15 mouse cellular contexts compared by ENCODE assay signal in the genomic region with DNA sequence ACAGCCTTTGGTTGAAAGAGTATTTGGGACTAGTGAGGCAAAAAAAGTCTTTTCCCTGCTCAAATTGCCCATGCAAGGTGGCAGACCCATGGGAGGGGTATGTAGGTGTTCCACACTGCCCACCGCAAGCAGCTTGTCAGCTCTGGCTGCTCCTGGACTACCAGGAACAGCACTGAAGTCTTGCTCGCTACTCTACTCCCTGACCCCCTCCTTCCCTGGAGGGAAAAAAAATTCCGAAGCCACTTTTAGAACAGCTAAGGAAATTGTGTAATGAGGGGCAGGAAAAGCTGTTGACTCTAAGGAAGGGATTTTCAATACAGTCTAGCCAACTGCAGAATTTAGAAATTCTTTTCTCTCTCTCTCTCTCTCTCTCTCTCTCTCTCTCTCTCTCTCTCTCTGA. TPM values are rescaled to one million over a fixed set of nuclear protein-coding genes. Genes with fewer than 3 reads are reported as not detected.
DNase-seq lines count a peak whose midpoint lies in the region; ATAC-seq lines count a peak whose summit lies in the region.
"Had no signal": no experiment of that assay in that cellular context is flagged by ENCODE, and none has a peak within 500 bp of the region (broad histone marks: within the 10 kb centered on the region; RNA-seq: fewer than 3 reads in every experiment).

No protein-coding gene starts in this region.

- peak; percentile 48 for DNase-seq in adrenal gland, adult 2 months
- no peak for DNase-seq in adrenal gland, adult 18-20 months (ENCODE audit: low spot score in 2 of 2)
- DNase-seq in kidney, adult 18-20 months: peak; percentile 17
- DNase-seq in heart, postnatal 14 days: peak; percentile 25 to 29
- DNase-seq in lung, postnatal 10 days: peak; percentile 70
- DNase-seq in layer of hippocampus, postnatal 36 days: no peak
- DNase-seq: cerebellum, postnatal 36 days; midbrain, embryonic 14.5 days; right cerebral cortex, postnatal 25 days; thymus, postnatal 14 days had no signal

- H3K9me3 ChIP-seq in kidney, embryonic 14.5 days (ENCODE audit: control insufficient read depth, low read length): no peaks in the 10 kb centered on the region

- WGBS in kidney, embryonic 14.5 days: 74% methylated on average over 3 of the region's 3 CpGs

- H3K27me3 ChIP-seq in kidney, embryonic 14.5 days (ENCODE audit: control insufficient read depth, insufficient read depth, low read length): no peaks in the 10 kb centered on the region

- no peaks in the 10 kb centered on the region for H3K36me3 ChIP-seq in kidney, embryonic 14.5 days (ENCODE audit: control insufficient read depth, insufficient read depth, low read length)
- H3K36me3 ChIP-seq: hindbrain, embryonic 10.5 days had no signal

- no peak overlapping the region for H3K4me3 ChIP-seq in kidney, embryonic 14.5 days (ENCODE audit: low read length)
- H3K4me3 ChIP-seq: hindbrain, embryonic 10.5 days had no signal

- no peak for ATAC-seq in kidney, embryonic 14.5 days (ENCODE audit: low FRiP score, low TSS enrichment)
- no peak for ATAC-seq in erythroblast, adult 5-6 weeks (replicated peaks; ENCODE audit: low FRiP score, poor library complexity, severe bottlenecking)

- H3K4me2 ChIP-seq in kidney, embryonic 14.5 days (replicated peaks; ENCODE audit: low read depth, low read length): no peak overlapping the region

- no peak overlapping the region for H3K9ac ChIP-seq in kidney, embryonic 14.5 days (ENCODE audit: low read depth, low read length)
- H3K9ac ChIP-seq: liver, embryonic 14.5 days had no signal

- intact Hi-C loops in heart, postnatal 14 days (cut with DNase I): no loop called here

- H3K27ac ChIP-seq in kidney, embryonic 14.5 days (ENCODE audit: low read depth, low read length): no peak overlapping the region
- H3K27ac ChIP-seq: hindbrain, embryonic 10.5 days; liver, embryonic 14.5 days had no signal

- H3K4me1 ChIP-seq in kidney, embryonic 14.5 days (ENCODE audit: control insufficient read depth, insufficient read depth, low read length): no peaks in the 10 kb centered on the region
- H3K4me1 ChIP-seq: hindbrain, embryonic 10.5 days had no signal

RNA-seq across cellular contexts. Expression of gene Adamts9, which starts 24.9 kb away (rescaled TPM):
- 10 to 100 TPM; 11.0 to 30.9 TPM for total RNA-seq in adrenal gland, adult 2 months (2021)
- 5.9 and 7.1 TPM in 2 replicates for polyA plus RNA-seq in adrenal gland, adult 2 months (2012; rRNA removed)
- total RNA-seq in adrenal gland, adult 18-20 months (2021): 10 to 100 TPM; 24.9 to 37.1 TPM
- polyA plus RNA-seq in kidney, embryonic 14.5 days (2014; fragmentation: Nextera tagmentation; extraction: Ambion mirVana): 19.9 and 20.7 TPM in 2 replicates
- 10 to 100 TPM; 37.9 to 39.7 TPM for total RNA-seq in heart, postnatal 14 days (2021)
- total RNA-seq in erythroblast, adult 5-6 weeks (2015; ENCODE audit: low replicate concordance): not detected in 2 replicates
- not detected in 2 replicates for total RNA-seq in erythroblast, adult 5-6 weeks (2017; ENCODE audit: low replicate concordance)
- total RNA-seq in layer of hippocampus, postnatal 36 days (2021): 10 to 100 TPM in 1 of 2 experiments, 1 to 10 TPM in 1; 8.9 to 10.3 TPM
- total RNA-seq: neutrophil, adult 5-6 weeks had no signal

Comparison
In these comparisons a context has a peak if more than half of its experiments do, and no peak if none do; other contexts are left out.
1. DNase-seq: peak in adrenal gland, adult 2 months (single experiment), kidney, adult 18-20 months (single experiment), heart, postnatal 14 days (2 of 2) and lung, postnatal 10 days (single experiment); none in adrenal gland, adult 18-20 months (0 of 2) and layer of hippocampus, postnatal 36 days (0 of 2).
2. RNA of gene Adamts9, which starts 24.9 kb away (total RNA-seq): 37.9 to 39.7 TPM in heart, postnatal 14 days, 24.9 to 37.1 TPM in adrenal gland, adult 18-20 months, 11.0 to 30.9 TPM in adrenal gland, adult 2 months and 8.9 to 10.3 TPM in layer of hippocampus, postnatal 36 days; not detected in erythroblast, adult 5-6 weeks; every median in the first group is over 4 times any median in the second.